Mouse (Mus musculus): ENCODE data around the gene Atp5b.

The Atp5b gene

DNA sequence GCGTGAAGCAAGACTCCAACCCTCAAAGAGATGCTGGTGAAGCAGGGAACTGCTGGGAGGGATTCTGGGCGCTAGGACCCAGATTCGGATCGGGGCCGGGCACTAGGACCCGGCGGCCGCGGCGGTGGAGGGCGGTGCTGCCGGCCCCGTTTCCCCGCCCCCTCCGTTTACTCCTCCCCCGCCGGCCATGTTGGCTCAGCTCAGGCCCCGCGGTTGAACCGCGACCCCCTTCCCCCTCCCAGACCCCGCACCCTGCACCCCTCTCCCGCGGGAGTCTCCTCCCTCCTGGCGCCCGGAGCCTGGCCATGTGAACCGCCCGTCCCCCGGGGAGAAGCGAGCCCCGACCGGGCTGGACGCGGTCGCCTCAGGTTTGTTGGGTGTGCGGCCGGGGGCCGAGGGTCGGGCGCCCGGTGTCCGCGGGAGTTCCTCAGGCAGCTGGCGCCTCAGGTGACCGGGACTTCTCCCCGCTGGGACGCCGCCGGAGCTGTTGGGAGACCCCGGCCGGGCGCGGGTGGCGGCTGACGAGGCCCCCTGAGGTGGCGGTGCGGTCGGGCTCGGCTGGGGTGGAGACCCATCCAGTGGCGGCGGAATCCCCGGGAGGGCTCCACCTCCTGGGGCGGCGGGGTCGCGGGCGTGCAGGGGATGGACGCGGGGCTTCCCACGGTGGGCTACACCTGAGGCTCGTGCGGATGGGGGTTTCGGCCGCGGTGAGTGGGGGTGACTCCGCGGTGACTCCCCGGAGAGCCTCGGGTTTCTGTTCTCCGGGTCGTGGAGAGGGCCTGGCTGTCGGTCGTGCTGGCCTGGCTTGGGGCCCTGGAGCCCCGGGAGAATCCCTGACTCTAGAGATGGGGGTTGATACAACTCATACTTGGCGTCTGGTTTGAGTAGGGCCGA lies 13.9 kb downstream of the Atp5b start:
- DNase-seq (ENCODE audit: low spot score), result peak; percentile 83

DNA sequence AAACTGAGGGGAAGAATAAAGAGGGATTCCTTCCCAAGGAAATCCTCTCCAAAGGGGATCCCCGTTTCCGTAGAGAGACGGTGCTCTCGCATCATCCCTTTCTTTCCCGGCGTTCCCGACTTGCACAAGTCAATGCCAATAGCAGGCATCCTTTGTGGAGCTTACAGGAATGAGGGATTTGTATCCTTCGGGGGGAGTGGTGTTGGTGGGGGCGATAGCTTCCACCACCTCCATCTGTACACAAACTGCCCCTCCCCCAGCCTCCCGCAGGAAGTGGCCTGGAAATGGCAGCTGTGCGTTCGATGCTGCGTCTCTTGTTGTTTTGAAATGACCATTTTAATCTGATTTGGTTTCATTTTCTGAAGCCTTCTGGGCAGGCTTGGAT lies 14.5 kb downstream of the Atp5b start:
- peak; percentile 76 for DNase-seq (ENCODE audit: low spot score)

GRCm38 (mm10) chr10:128110103-128110761 lies 27.2 kb downstream of the Atp5b start:
- no peak for DNase-seq (ENCODE audit: low spot score)

DNA sequence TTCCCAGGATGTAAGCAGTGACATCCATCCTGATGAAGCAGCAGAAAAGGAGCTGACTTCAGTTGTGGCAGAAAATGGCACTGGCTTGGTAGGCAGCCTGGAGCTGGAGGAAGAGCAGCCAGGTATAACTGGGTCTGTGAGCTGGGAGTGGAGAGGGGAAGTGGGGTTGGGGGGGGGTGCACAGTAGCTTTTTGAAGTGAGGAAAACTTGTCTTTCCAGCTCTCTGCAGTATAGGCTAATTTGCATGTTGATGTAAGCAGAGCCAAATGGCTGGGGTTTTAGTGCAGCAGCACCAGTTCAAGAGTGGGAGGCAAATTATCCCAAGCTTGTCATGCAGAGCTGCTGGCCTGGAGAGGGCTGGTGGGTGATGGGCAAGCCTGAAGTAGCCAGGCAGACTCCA lies 28.2 kb downstream of the Atp5b start:
- DNase-seq (ENCODE audit: low spot score), result no peak

DNA sequence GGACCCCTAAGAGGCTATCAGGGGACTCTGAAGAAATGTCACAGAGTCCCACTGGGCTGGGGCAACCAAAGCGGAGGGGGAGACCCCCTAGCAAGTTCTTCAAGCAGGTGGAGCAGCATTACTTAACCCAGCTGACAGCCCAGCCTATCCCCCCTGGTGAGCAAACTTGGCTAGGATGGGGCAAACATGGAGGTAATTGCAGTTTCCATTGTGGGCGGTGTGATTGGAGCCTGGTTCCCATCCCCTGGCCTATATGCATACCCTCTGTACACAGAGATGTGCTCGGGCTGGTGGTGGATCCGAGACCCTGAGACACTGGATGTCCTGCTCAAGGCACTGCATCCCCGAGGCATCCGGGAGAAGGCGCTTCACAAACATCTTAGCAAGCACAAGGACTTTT lies 40.8 kb downstream of the Atp5b start:
- no peak for DNase-seq (ENCODE audit: low spot score)

DNA sequence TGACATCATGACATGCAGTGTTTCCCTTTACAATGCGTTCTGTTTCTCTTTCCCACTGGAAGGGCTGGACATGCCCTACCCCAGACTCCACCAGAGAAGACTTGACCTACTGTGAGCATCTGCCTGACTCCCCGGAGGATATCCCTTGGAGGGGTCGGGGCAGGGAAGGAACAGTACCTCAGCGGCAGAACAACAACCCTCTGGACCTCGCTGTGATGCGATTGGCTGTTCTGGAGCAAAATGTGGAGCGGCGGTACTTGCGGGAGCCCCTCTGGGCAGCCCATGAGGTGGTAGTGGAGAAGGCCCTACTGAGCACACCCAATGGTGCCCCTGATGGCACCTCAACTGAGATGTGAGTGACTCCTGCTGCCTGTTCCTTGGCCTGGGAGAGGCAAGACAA lies 41.8 kb downstream of the Atp5b start:
- DNase-seq (ENCODE audit: low spot score), result no peak

GRCm38 (mm10) chr10:128125951-128126350 lies 42.9 kb downstream of the Atp5b start:
- no peak for DNase-seq (ENCODE audit: low spot score)

- DNase-seq (ENCODE audit: low spot score), result no peak
These were observed 44.4 kb downstream of the Atp5b start for GRCm38 (mm10) chr10:128127497-128127896.

DNA sequence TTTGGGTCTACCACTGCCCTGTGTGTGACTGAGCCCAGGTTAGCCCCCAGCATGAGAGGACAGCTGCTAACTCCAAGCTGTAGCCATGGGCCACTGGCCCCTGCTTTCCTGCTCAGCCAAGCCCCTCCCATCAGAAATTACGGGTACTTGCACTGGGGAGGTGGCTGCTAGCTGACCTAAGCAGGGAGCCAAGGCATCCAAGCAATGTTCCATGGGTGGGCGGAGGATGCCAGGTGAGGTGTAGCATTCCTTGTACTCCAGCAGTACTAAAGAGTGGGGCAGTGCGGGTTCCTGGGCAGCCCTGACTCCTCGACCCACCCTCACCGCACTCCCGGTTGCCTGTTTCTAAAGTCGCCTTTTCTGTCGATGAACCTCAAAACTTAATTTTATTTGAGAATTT lies 45.1 kb downstream of the Atp5b start:
- DNase-seq (ENCODE audit: low spot score), result no peak

GRCm38 (mm10) chr10:128131297-128131696 lies 48.2 kb downstream of the Atp5b start:
- DNase-seq (ENCODE audit: low spot score), result no peak

DNA sequence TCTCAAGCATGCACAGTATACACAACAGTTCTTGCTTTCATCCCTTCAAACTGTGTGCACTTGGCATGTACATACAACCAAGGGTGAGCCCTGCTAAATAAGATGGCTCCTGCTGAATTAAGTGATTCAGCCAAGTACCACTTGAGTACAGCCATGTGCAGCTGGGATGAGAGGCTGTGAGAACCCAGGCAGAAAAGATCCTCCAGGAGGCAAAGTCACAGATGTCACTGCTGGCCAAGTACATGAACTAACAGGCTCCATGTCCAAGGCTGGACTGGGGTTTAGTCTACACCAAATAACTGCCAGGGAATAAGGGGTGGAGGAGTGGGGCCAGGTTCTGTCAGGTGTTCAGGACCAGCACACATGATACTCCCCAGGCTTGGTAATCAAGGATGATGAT lies 48.7 kb downstream of the Atp5b start:
- no peak for DNase-seq (ENCODE audit: low spot score)

DNA sequence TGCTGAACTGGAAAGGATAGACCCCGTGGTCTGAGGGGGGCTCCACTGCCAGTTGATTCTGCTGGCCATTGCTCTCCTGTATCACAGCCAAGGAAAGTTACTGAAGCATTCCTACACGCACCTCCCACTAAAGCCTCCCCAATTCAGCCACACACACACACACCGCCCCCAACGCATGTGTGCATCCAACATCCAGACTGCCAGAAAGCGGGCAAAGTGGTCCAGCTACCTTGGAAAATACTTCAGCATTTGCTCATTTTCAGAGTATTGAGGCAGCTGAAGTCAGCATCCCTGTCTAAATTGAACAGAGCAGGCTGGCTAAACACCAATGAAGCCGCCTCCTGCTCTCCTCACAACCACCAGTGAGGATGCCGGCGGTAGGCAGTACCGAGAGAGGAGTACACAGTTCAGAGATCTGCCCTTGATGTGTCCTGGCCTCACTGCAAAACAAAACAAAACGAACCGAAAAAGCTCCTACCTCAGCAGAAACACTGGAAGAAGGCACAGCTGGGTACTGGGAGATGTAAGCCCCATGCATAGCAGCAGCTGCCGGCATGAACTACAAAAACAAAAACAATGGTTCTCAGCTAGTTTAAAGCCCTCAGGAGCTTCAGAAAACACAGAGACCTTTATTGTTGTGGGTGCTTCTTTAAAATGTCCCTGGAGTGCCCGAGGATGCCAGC lies 50.7 kb downstream of the Atp5b start:
- DNase-seq (ENCODE audit: low spot score), result peak; percentile 7

GRCm38 (mm10) chr10:128135374-128135773 lies 52.3 kb downstream of the Atp5b start:
- DNase-seq (ENCODE audit: low spot score), result peak; percentile 37
